Mouse (Mus musculus): Measurements from ENCODE around the gene Inf2. TPM values are rescaled to one million over a fixed set of nuclear protein-coding genes. Genes with fewer than 3 reads are reported as not detected.

The Inf2 gene
- polyA plus RNA-seq, 1 experiment from 2014 or later, result 4.8 TPM

GRCm38 (mm10) chr12:112653157-112653824 lies 64.7 kb downstream of the Inf2 start:
- no peak overlapping the region for H3K4me2 ChIP-seq

GRCm38 (mm10) chr12:112654076-112654475 lies 65.5 kb downstream of the Inf2 start:
- Histone ChIP-seq H3K4me3 (replicated peaks) (no peak overlapping the region), H3K4me2 (no peak overlapping the region), H3K9ac (no peak overlapping the region; the same call in 1 of the 2 replicates), H3K27me3 (no peaks in the 10 kb centered on the region), H3K4me1 (peaks cover 26% of the 10 kb centered on the region), H3K27ac (peak overlapping the region; percentile 25; the same call in 1 of the 2 replicates), H3K36me3 (peaks cover 100% of the 10 kb centered on the region), H3K9me3 (replicated peaks) (no peaks in the 10 kb centered on the region)
- 0 out of 2 replicates have a peak, but pooled peaks have one; percentile 5 for ATAC-seq (replicated peaks; ENCODE audit: low FRiP score)
- 82% methylated on average over 5 of the region's 5 CpGs for WGBS

More at GRCm38 (mm10) chr12:112653157-112653824, 64.7 kb downstream of the Inf2 start:
- no peaks in the 10 kb centered on the region for H3K27me3 ChIP-seq
- H3K4me3 ChIP-seq (replicated peaks), result no peak overlapping the region
- ATAC-seq (replicated peaks; ENCODE audit: low FRiP score), result peak; percentile 61
- WGBS, result 41% methylated on average over 7 of the region's 7 CpGs
- H3K27ac ChIP-seq, result no peak overlapping the region
- H3K36me3 ChIP-seq, result peaks cover 100% of the 10 kb centered on the region
- H3K4me1 ChIP-seq, result peaks cover 26% of the 10 kb centered on the region
- H3K9me3 ChIP-seq (replicated peaks), result no peaks in the 10 kb centered on the region
- no peak overlapping the region for H3K9ac ChIP-seq

- H3K36me3 ChIP-seq, result peaks cover 99% of the 10 kb centered on the region
- ATAC-seq (replicated peaks; ENCODE audit: low FRiP score), result no peak
- H3K4me1 ChIP-seq, result peaks cover 57% of the 10 kb centered on the region
- no peak overlapping the region for H3K4me2 ChIP-seq
- H3K27me3 ChIP-seq, result no peaks in the 10 kb centered on the region
- no peak overlapping the region for H3K9ac ChIP-seq
- H3K9me3 ChIP-seq (replicated peaks), result no peaks in the 10 kb centered on the region
- H3K27ac ChIP-seq, result no peak overlapping the region
- WGBS, result 88% methylated on average over 7 of the region's 7 CpGs
- H3K4me3 ChIP-seq (replicated peaks), result no peak overlapping the region
Measured at GRCm38 (mm10) chr12:112658619-112659018, 70.0 kb downstream of the Inf2 start.

GRCm38 (mm10) chr12:112659109-112659508 lies 70.5 kb downstream of the Inf2 start:
- H3K4me3 ChIP-seq (replicated peaks), result no peak overlapping the region
- no peak overlapping the region for H3K4me2 ChIP-seq
- H3K9ac ChIP-seq, result no peak overlapping the region
- no peaks in the 10 kb centered on the region for H3K9me3 ChIP-seq (replicated peaks)
- peaks cover 99% of the 10 kb centered on the region for H3K36me3 ChIP-seq
- ATAC-seq (replicated peaks; ENCODE audit: low FRiP score), result no peak
- H3K27me3 ChIP-seq, result no peaks in the 10 kb centered on the region
- H3K27ac ChIP-seq, result no peak overlapping the region
- H3K4me1 ChIP-seq, result peaks cover 57% of the 10 kb centered on the region
- 82% methylated on average over 6 of the region's 6 CpGs for WGBS

GRCm38 (mm10) chr12:112660576-112661326 lies 72.2 kb downstream of the Inf2 start:
- Histone ChIP-seq H3K9ac (peak overlapping the region; percentile 31; the same call in 1 of the 2 replicates), H3K4me3 (replicated peaks) (no peak overlapping the region), H3K9me3 (replicated peaks) (no peaks in the 10 kb centered on the region), H3K27ac (peak overlapping the region; percentile 90), H3K27me3 (no peaks in the 10 kb centered on the region), H3K4me2 (peak overlapping the region; percentile 37), H3K4me1 (peaks cover 61% of the 10 kb centered on the region), H3K36me3 (peaks cover 95% of the 10 kb centered on the region)
- ATAC-seq (replicated peaks; ENCODE audit: low FRiP score), result peak; percentile 80
- WGBS, result 23% methylated on average over 5 of the region's 5 CpGs

GRCm38 (mm10) chr12:112661327-112661605 lies 72.7 kb downstream of the Inf2 start:
- H3K9ac ChIP-seq, result peak overlapping the region; percentile 29; the same call in 1 of the 2 replicates
- no peaks in the 10 kb centered on the region for H3K27me3 ChIP-seq
- ATAC-seq (replicated peaks; ENCODE audit: low FRiP score), result no peak
- peak overlapping the region; percentile 90 for H3K27ac ChIP-seq
- WGBS, result 62% methylated on average over 3 of the region's 3 CpGs
- no peaks in the 10 kb centered on the region for H3K9me3 ChIP-seq (replicated peaks)
- H3K4me2 ChIP-seq, result peak overlapping the region; percentile 37
- peaks cover 66% of the 10 kb centered on the region for H3K4me1 ChIP-seq
- peaks cover 95% of the 10 kb centered on the region for H3K36me3 ChIP-seq
- H3K4me3 ChIP-seq (replicated peaks), result no peak overlapping the region

GRCm38 (mm10) chr12:112661851-112662250 lies 73.3 kb downstream of the Inf2 start:
- ATAC-seq (replicated peaks; ENCODE audit: low FRiP score), result no peak
- H3K4me1 ChIP-seq, result peaks cover 72% of the 10 kb centered on the region
- H3K36me3 ChIP-seq, result peaks cover 95% of the 10 kb centered on the region
- peak overlapping the region; percentile 29; the same call in 1 of the 2 replicates for H3K9ac ChIP-seq
- no peaks in the 10 kb centered on the region for H3K27me3 ChIP-seq
- no peak overlapping the region for H3K4me2 ChIP-seq
- peak overlapping the region; percentile 90 for H3K27ac ChIP-seq
- WGBS, result 53% methylated on average over 9 of the region's 9 CpGs
- H3K9me3 ChIP-seq (replicated peaks), result no peaks in the 10 kb centered on the region
- H3K4me3 ChIP-seq (replicated peaks), result no peak overlapping the region

GRCm38 (mm10) chr12:112663303-112663702 lies 74.7 kb downstream of the Inf2 start:
- Histone ChIP-seq H3K27ac (peak overlapping the region; percentile 9; the same call in 1 of the 2 replicates), H3K4me2 (no peak overlapping the region), H3K9me3 (replicated peaks) (no peaks in the 10 kb centered on the region), H3K36me3 (peaks cover 95% of the 10 kb centered on the region), H3K4me3 (replicated peaks) (no peak overlapping the region), H3K27me3 (no peaks in the 10 kb centered on the region), H3K9ac (no peak overlapping the region), H3K4me1 (peaks cover 86% of the 10 kb centered on the region)
- 75% methylated on average over 11 of the region's 11 CpGs for WGBS
- ATAC-seq (replicated peaks; ENCODE audit: low FRiP score), result no peak

- Histone ChIP-seq H3K36me3 (peaks cover 95% of the 10 kb centered on the region), H3K4me3 (replicated peaks) (no peak overlapping the region), H3K9me3 (replicated peaks) (no peaks in the 10 kb centered on the region), H3K9ac (no peak overlapping the region), H3K4me2 (no peak overlapping the region), H3K4me1 (peaks cover 90% of the 10 kb centered on the region), H3K27ac (peak overlapping the region; percentile 9; the same call in 1 of the 2 replicates), H3K27me3 (no peaks in the 10 kb centered on the region)
- WGBS, result 89% methylated on average over 12 of the region's 12 CpGs
- ATAC-seq (replicated peaks; ENCODE audit: low FRiP score), result no peak
Measured at GRCm38 (mm10) chr12:112663716-112664115, 75.1 kb downstream of the Inf2 start.

- H3K9ac ChIP-seq, result no peak overlapping the region
- no peaks in the 10 kb centered on the region for H3K27me3 ChIP-seq
- no peak for ATAC-seq (replicated peaks; ENCODE audit: low FRiP score)
- H3K4me3 ChIP-seq (replicated peaks), result no peak overlapping the region
- peaks cover 95% of the 10 kb centered on the region for H3K36me3 ChIP-seq
- no peak overlapping the region for H3K4me2 ChIP-seq
- H3K4me1 ChIP-seq, result peaks cover 94% of the 10 kb centered on the region
- 43% methylated on average over 2 of the region's 2 CpGs for WGBS
- no peak overlapping the region for H3K27ac ChIP-seq
- H3K9me3 ChIP-seq (replicated peaks), result no peaks in the 10 kb centered on the region
Measured at GRCm38 (mm10) chr12:112664124-112664523, 75.5 kb downstream of the Inf2 start.

- H3K9ac ChIP-seq, result no peak overlapping the region; the same call in 1 of the 2 replicates
- WGBS, result 50% methylated on average over 5 of the region's 5 CpGs
- H3K4me3 ChIP-seq (replicated peaks), result no peak overlapping the region
- ATAC-seq (replicated peaks; ENCODE audit: low FRiP score), result no peak
- H3K4me1 ChIP-seq, result peaks cover 99% of the 10 kb centered on the region
- H3K27me3 ChIP-seq, result no peaks in the 10 kb centered on the region
- peaks cover 95% of the 10 kb centered on the region for H3K36me3 ChIP-seq
- H3K4me2 ChIP-seq, result no peak overlapping the region
- no peaks in the 10 kb centered on the region for H3K9me3 ChIP-seq (replicated peaks)
- no peak overlapping the region for H3K27ac ChIP-seq
Measured at GRCm38 (mm10) chr12:112664656-112665055, 76.1 kb downstream of the Inf2 start.

Data from kidney, embryonic 15.5 days (tissue).